Mouse (Mus musculus): ENCODE measurements around the gene Amn1. TPM values are rescaled to one million over a fixed set of nuclear protein-coding genes. Genes with fewer than 3 reads are reported as not detected.
"Not testable (repeated sequence)": the region's sequence is repeated elsewhere in the genome, so short reads cannot be mapped to it uniquely, and the experiment has no call there.

Amn1 gene
- total RNA-seq, 2 experiments from 2014 or later = 30.9 to 31.6 TPM

DNA sequence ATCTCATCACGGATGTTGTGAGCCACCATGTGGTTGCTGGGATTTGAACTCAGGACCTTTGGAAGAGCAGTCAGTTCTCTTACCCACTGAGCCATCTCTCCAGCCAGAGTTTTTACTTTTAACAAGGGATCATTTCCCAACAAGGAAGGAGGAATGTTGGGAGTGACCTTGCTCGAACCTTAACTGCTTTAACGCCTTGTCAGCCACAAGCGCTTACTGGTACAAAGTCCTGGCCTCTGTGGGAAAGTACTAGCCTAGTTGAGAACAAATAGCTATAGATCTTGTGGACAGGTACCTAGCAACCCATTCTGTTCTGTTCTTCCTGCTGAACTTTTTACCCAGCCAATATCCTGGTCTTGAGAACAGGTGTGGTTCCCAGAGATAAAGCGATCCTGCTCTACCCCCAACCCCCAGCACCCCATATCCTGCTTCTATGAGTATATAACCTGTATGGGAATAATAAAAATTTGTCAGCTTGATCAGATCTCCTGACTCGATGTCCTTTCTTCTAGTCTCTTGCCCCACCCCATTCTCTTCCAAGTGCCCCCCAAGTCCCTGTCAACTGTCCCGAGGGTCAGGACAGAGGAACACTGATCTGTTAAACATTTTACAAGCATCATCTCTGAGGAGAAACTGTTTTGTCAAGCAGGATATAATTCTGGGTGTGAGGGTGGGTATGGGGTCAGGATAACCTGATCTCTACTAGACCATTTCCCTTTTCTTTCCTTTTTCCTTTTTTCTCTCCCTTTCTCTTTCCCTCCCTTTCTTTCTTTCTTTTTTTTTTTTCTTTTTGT, 39.9 kb downstream of the Amn1 start:
- no peak overlapping the region for H3K4me3 ChIP-seq
- no peak for TF ChIP-seq CTCF (conservative IDR thresholded peaks at IDR 0.05)
- no peak overlapping the region for H3K27ac ChIP-seq
- DNase-seq (ENCODE audit: low spot score in 2 of 2) = no peak

DNA sequence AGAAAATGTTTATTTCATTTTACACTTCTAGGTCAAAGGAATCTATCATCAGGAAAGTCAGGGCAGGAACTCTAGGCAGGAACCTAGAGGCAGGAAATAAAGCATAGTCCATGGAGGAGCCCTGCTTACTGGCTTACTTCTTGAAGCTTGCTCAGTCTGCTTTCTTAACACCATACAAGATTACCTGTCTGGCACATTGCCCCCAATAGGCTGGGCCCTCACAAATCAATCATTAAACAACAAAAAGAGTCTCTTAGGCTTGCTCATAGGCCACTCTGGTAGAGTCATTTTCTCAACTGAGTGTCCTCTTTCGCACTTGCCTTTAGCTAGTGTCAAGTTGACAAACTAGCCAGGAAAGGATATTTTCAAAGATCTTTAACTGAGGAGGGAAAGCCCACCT, 43.4 kb downstream of the Amn1 start:
- no peak for DNase-seq (ENCODE audit: low spot score in 2 of 2)
- Histone ChIP-seq H3K4me3 (no peak overlapping the region), H3K27ac (no peak overlapping the region)
- TF ChIP-seq CTCF (conservative IDR thresholded peaks at IDR 0.05) = no peak

DNA sequence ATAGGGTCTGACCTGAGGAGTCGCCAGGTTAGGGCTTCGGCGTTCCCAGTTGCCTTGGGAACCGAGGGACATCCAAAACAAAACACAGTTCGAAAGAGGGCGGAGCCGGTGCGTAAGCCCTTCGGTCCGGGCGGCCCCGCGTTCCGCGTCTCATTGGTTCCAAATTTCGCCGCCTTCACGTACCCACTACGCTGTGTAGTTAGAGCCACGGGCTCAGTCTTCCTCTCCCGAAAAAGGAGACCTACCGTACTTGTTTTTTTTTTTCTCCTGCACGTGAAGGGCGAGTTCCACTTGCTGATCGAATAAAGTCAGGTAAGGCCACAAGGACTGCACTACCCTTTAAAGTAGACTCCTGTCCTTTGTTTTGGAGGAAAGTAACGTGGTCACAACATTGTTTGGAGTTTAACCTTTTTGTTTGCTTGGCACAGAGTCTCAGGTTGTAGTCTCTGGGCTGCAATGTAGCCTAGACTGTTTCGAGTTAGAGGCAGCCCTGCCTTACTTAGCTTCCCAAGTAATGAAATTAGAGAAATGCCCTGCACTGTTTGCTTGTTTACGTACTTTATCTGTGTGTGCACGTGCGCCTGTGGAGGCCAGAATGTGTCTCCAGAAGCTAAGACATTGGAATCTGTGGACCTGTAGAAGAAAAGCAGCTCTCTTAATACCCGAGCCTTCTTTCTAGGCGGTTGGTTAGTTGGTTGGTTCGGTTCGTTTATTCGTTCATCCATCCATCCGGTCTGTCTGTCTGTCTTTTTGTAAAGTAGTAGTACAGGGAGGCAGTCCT, 46.9 kb downstream of the Amn1 start:
- H3K4me3 ChIP-seq = peak overlapping the region; percentile 74
- no peak for TF ChIP-seq CTCF (conservative IDR thresholded peaks at IDR 0.05)
- peak overlapping the region; percentile 71 for H3K27ac ChIP-seq
- DNase-seq (ENCODE audit: low spot score in 2 of 2) = peak; percentile 68 to 72

DNA sequence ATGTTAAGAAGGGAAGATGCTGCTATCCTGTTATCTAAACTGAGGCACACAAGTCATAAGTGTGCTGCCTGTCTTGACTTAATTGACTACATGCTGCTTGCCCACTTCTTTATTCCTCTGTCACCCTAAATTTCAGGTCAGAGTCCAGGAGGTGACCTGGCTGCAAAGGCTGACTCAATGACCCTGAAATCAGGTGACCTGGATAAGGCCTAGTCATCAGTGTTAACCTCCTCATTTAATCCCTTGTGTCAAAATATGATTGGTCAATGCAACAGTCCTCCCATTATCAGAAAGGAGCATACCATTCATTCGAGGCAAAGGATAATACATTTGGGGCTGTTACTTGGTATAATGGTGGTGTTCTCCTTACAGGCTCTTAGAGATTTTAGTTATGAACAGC, 49.0 kb downstream of the Amn1 start, which contains the start of gene Etfbkmt:
Etfbkmt (plus strand) TSS at position 379 of the 400 bp plus-strand sequence.
- H3K4me3 ChIP-seq = no peak within 1 kb of the TSS
- TF ChIP-seq CTCF (conservative IDR thresholded peaks at IDR 0.05) = no peak

DNA sequence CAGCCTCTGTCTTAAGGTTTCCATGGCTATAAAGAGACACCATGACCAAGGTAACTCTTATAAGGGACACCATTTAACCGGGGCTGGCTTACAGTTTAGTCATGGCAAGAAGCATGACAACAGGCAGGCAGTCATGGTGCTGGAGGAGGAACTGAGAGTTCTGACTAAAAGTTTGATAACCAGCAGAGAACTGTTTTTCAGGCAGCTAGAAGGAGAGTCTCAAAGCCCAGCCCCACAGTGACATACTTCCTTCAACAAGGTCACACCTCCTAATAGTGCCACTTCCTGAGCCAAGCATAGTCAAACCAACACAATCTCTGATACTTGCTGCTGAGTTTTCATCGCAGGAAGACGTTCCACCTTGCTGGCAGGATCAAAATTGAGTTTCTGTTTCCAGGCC, 49.5 kb downstream of the Amn1 start:
- Histone ChIP-seq H3K27ac (no peak overlapping the region), H3K4me3 (no peak overlapping the region)
- no peak for DNase-seq (ENCODE audit: low spot score in 2 of 2)
- TF ChIP-seq CTCF (conservative IDR thresholded peaks at IDR 0.05) = no peak

More for the DNA sequence above, 49.0 kb downstream of the Amn1 start, which contains the start of gene Etfbkmt:
- H3K27ac ChIP-seq = no peak within 1 kb of the TSS
- no peak for DNase-seq (ENCODE audit: low spot score in 2 of 2)

DNA sequence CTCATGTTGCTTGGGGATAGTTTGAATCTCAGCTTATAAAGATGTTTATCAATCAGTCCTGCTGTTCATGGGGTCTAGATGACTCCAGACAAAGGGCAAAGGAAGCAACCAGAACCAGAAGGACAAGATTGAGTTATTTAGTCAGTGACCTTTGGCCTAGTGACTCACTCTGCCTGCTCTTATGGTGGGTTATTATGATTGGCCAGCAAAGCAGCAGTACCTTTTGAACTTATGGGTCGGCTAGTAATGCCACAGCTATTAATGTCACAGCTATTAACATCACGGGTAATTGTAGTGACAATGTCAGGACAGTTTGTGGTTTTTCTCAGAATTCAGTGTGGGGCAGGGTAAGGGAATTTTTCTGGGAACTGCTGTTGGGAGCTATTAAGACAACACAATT, 50.6 kb downstream of the Amn1 start:
- no peak for DNase-seq (ENCODE audit: low spot score in 2 of 2)
- H3K27ac ChIP-seq = no peak overlapping the region
- H3K4me3 ChIP-seq = no peak overlapping the region
- no peak for TF ChIP-seq CTCF (conservative IDR thresholded peaks at IDR 0.05)

DNA sequence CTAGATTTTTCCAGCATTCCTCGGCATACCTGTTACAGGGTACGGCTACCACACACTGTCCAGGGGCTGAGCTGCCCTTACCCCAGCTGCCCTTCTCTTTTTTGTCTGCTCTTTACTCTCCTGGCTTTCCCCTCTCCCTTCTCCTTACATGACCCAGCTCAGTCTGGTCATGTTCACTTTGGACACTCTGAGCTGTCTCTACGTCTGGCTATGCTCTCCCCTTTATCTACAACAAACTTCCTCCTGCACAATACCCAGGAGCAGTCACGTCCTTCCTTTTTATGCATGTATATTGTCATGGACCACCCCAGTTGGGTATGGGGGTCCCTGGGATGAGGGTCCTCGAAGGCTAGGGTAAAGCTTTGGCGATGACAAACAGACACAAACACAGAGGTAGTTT, 52.9 kb downstream of the Amn1 start:
- Histone ChIP-seq H3K27ac (no peak overlapping the region), H3K4me3 (no peak overlapping the region)
- TF ChIP-seq CTCF (conservative IDR thresholded peaks at IDR 0.05) = no peak
- DNase-seq (ENCODE audit: low spot score in 2 of 2) = no peak

DNA sequence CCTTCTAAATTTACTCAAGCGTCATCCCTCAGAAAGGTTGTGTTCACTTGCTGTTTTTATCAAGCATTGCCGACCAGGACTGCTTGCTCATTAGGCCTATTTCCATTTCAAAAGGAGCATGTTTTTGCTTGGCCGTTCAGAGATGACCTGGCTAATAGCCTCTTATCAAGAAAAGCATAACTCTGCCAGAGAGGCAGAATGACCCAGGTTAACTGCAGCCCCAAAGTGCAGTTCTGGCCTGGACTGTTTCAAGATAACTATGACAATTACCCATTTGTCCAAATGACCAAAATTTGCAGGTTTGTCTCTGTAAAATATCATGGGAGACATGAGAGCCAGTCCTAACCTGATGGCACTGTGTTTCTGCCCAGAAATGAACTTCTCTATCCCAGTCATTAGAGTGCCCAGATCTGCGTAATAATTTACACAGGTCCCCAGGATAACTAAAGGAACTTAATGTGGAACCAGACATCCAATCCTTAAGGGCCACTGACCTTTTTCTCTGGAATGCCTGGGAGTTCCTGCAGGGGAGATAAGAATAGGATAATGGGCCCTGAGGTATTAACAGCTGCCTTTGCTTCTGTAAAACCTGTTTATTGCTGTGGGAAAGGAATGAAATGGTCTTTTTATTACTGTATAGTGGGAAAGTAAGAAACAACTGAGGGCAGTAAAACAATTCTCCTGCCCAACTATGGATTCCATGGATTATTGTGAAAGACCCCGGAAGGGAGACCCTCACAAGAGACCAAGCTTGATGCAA, 53.9 kb downstream of the Amn1 start:
- H3K4me3 ChIP-seq = no peak overlapping the region
- no peak for DNase-seq (ENCODE audit: low spot score in 2 of 2)
- no peak overlapping the region for H3K27ac ChIP-seq
- TF ChIP-seq CTCF (conservative IDR thresholded peaks at IDR 0.05) = no peak

DNA sequence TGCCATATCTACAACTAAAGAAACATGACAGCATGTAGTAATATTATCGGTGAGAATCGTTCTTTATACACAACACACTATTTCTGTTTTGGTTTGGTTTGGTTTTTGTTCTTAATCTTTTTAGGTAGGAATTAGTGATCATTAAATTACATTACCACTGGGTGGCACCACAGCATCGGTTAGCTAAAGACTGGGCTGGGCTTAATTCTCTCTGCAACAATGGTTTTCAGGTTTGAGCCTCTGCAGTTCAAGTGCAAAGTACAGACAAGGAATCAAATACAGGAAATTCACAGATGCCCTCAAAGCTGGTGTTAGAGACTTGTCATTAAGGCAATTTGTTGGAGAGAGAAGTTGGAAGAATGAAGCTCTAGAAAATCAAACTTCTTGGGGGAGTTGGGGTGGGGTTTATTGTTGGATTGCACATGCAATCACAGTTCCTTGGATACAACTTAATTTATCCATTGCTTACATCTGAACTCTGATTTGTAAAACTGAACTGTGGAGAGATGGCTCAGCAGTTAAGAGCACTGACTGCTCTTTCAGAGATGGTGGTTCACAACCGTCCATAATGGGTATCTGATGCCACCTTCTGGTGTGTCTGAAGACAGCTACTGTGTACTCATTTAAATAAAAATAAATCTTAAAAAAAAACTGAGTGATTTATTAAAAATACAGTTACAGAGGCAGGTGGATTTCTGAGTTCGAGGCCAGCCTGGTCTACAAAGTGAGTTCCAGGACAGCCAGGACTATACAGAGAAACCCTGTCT, 56.0 kb downstream of the Amn1 start:
- no peak overlapping the region for H3K27ac ChIP-seq
- peak; percentile 73 for TF ChIP-seq CTCF (conservative IDR thresholded peaks at IDR 0.05)
- DNase-seq (ENCODE audit: low spot score in 2 of 2) = peak in 1 of 2 experiments; percentile 53
- H3K4me3 ChIP-seq = no peak overlapping the region

DNA sequence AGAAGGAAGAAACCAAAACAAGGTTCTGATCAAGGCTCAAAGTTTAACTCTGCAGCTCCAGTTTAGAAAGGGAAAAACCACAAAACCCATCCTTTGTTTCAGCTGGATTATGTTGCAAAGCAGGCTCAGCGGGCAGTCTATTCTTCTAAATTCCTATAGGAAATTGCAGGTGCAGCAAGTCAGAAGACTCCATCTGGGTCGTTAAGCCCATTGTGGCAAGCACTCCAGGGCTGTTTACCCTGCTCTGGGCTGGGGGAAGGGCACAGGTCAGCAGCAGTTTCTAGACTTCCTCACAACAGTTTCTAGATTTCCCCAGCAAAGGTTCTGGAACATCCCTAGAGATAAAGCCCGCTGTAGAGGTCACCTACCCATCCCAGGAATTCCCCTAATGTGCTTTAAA, 57.4 kb downstream of the Amn1 start:
- no peak overlapping the region for H3K27ac ChIP-seq
- no peak for DNase-seq (ENCODE audit: low spot score in 2 of 2)
- H3K4me3 ChIP-seq = no peak overlapping the region
- TF ChIP-seq CTCF (conservative IDR thresholded peaks at IDR 0.05) = no peak

DNA sequence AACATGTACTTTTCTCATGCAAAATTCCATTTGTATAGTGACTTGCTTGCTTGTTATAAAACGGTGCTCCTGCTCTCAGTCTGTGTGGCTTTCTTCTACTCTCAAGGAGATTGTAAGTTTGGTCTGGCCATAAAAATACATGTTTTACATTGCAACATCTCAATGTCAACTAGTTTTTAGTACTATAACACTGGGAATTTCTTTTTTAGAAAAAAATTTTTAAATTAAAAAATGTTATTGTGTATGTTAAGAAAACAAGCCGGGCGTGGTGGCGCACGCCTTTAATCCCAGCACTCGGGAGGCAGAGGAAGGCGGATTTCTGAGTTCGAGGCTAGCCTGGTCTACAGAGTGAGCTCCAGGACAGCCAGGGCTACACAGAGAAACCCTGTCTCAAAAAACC, 58.6 kb downstream of the Amn1 start, which contains the start of gene Gm10203:
Gm10203 (plus strand) TSS at position 301 of the 400 bp plus-strand sequence.
- not testable (repeated sequence) for H3K27ac ChIP-seq; DNase-seq (ENCODE audit: low spot score in 2 of 2); H3K4me3 ChIP-seq

DNA sequence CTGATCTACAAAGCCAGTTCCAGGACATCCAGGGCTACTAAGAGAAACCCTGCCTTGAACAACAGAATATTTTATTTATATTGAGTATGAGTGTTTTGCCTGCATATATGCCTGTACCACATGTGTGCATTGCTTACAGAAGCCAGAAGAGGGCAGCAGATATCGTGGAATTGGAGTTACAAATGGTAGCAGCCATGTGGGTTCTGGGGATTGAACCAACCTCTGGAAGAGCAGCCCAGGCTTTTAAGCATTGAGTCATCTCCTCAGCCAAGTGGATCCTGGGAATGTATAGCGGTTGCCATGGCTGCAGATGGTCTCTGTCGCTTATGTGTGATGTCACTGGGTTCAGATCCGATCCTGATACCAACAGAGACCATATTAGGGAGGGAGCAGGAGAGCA, 61.8 kb downstream of the Amn1 start:
- H3K4me3 ChIP-seq = no peak overlapping the region
- peak; percentile 75 for TF ChIP-seq CTCF (conservative IDR thresholded peaks at IDR 0.05)
- DNase-seq (ENCODE audit: low spot score in 2 of 2) = peak; percentile 4 to 45
- no peak overlapping the region for H3K27ac ChIP-seq
